Mouse (Mus musculus): ENCODE results near the gene Ankrd54. TPM values are rescaled to one million over a fixed set of nuclear protein-coding genes. Genes with fewer than 3 reads are reported as not detected.
"Not testable (repeated sequence)": the region's sequence is repeated elsewhere in the genome, so short reads cannot be mapped to it uniquely, and the experiment has no call there.

Gene Ankrd54
- polyA plus RNA-seq, 1 experiment from 2014 or later = 51.9 TPM

DNA sequence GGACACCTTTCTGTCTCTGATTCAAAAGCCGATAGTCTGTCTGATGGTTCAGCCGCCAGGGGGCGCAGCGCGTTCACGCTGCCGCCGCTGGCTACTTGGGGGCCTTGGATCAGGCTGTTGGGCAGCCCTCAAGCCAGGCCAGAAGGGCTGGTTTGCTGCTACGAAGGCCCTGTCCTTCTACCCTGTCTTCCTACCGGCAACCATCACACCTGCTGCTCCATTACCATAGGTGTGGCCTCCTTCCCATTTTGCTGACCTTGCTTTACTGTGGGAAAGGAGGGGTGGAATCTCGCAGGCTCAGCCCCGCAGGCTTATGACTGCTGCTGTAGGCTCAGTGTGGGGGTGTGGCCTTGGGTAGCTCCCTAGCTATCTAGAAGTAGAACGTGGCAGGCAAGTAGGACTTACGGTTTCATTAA lies 24.8 kb downstream of the Ankrd54 start:
- H3K9me3 ChIP-seq = no peaks in the 10 kb centered on the region
- ATAC-seq (ENCODE audit: low FRiP score, low read depth) = no peak
- H3K4me3 ChIP-seq = no peak overlapping the region

DNA sequence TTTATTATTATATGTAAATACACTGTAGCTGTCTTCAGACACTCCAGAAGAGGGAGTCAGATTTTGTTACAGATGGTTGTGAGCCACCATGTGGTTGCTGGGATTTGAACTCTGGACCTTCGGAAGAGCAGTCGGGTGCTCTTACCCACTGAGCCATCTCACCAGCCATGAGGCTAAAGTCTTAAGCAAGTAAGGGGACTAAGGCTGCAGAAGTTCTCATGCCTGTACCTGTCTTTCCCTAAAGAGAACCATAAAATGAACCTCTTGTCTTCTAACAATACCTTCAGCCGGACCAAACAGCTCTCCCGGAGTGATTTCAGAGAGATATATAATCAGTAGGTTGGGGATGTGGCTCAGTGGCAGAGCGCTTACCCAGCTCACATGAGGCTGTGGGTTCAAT lies 30.8 kb downstream of the Ankrd54 start:
- peak overlapping the region; percentile 98 for H3K4me2 ChIP-seq (replicated peaks)
- H3K36me3 ChIP-seq = peaks cover 31% of the 10 kb centered on the region
- peaks cover 32% of the 10 kb centered on the region for H3K4me1 ChIP-seq
- not testable (repeated sequence) for H3K27ac ChIP-seq; H3K27me3 ChIP-seq; H3K9me3 ChIP-seq; H3K9ac ChIP-seq; ATAC-seq (ENCODE audit: low FRiP score, low read depth)
- peak overlapping the region; percentile 81; the same call in 1 of the 2 replicates for H3K4me3 ChIP-seq
- 91% methylated on average over 5 of the region's 5 CpGs for WGBS

More for the DNA sequence above, 24.8 kb downstream of the Ankrd54 start:
- Histone ChIP-seq H3K27me3 (peaks cover 27% of the 10 kb centered on the region), H3K36me3 (peaks cover 34% of the 10 kb centered on the region), H3K27ac (no peak overlapping the region), H3K4me1 (peaks cover 38% of the 10 kb centered on the region), H3K4me2 (replicated peaks) (0 out of 2 replicates have a peak overlapping the region, but pooled peaks have one; percentile 23), H3K9ac (0 out of 2 replicates have a peak overlapping the region, but pooled peaks have one; percentile 20)
- WGBS = 11% methylated on average over 14 of the region's 14 CpGs

DNA sequence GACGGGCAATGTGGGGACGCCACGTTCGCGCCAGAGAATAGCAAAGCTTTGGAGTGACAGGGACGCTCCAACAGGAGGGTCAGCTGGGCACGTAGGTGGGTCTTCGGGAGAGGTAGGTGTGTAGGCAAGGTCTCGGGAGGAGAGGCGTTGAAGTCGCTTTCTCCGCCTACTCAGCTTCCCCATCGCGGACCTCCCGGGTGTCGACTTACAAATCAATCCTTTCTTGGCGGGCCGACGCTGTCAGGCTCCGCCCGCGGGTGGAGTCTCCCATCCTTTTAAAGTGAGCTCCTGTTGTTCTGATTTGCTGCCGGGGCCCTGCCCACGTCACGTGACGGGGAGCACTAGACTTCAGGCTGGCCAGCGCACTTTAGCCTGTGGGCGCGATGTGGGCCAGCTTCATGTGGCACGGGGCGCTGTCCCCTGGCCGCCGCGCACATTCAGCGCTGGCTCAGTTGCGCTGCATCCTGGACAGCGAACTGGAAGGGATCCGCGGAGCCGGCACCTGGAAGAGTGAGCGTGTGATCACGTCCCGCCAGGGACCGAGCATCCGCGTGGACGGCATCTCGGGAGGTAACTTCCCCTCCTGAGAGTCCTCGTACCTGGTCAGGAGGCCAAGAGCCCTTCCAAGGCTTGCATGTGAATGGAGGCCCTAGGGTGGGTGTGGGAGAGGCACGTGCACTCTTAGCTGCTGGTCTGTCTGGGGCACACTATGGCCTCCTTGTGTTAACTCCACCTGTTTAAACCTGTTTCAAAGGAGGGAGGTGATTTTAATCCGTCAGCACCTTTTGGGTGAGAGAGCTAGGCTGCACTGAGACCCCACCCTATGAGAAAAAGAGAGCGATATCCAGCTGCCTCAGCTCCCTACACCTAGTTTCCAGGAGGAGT lies 31.9 kb downstream of the Ankrd54 start:
- Histone ChIP-seq H3K36me3 (peaks cover 19% of the 10 kb centered on the region), H3K4me2 (replicated peaks) (peak overlapping the region; percentile 98), H3K27ac (peak overlapping the region; percentile 99), H3K9me3 (no peaks in the 10 kb centered on the region), H3K4me3 (peak overlapping the region; percentile 81), H3K4me1 (peaks cover 43% of the 10 kb centered on the region), H3K9ac (peak overlapping the region; percentile 100), H3K27me3 (no peaks in the 10 kb centered on the region)
- under 1% methylated on average over 52 of the region's 52 CpGs for WGBS
- peak; percentile 82 for ATAC-seq (ENCODE audit: low FRiP score, low read depth)

DNA sequence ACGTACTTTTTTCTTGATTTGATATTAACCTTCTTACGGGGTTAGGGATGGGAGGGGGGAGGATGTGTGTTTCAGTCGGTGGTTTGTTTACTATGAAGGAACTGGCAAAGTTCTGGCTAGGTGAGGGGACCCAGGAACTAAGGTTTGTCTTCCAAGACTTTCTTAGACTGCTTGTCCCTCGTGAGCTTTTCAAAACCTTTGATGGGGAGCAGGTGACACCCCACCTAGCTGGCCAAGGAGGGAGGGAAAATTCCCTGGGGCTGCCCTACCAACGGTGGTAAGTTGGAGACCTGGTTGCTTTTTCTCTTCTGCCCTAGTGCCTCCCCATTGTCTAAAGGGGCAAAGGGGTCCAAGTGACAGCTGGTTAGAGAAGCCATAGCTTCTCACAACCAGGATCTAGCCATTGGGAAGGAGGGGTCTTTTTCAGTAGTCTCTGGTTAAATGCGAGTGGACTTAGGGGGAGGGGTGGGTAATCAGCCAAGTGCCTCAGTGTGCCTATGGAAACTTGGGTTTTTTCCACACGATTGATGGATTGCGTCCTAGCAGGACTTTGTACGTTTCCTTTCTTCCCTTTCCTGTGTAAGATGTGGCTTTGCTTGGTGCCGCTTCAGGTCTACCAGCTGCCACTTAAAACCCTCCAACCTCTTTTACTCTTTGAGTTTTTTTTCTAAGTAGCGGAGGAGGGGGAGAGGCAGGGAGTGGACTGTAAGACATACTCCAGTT lies 33.0 kb downstream of the Ankrd54 start:
- H3K36me3 ChIP-seq = peaks cover 9% of the 10 kb centered on the region
- peak overlapping the region; percentile 99 for H3K27ac ChIP-seq
- no peak for ATAC-seq (ENCODE audit: low FRiP score, low read depth)
- H3K9me3 ChIP-seq = no peaks in the 10 kb centered on the region
- peaks cover 49% of the 10 kb centered on the region for H3K4me1 ChIP-seq
- H3K27me3 ChIP-seq = no peaks in the 10 kb centered on the region
- H3K4me3 ChIP-seq = peak overlapping the region; percentile 81
- peak overlapping the region; percentile 98 for H3K4me2 ChIP-seq (replicated peaks)
- H3K9ac ChIP-seq = peak overlapping the region; percentile 100
- WGBS = 7% methylated on average over 11 of the region's 11 CpGs

DNA sequence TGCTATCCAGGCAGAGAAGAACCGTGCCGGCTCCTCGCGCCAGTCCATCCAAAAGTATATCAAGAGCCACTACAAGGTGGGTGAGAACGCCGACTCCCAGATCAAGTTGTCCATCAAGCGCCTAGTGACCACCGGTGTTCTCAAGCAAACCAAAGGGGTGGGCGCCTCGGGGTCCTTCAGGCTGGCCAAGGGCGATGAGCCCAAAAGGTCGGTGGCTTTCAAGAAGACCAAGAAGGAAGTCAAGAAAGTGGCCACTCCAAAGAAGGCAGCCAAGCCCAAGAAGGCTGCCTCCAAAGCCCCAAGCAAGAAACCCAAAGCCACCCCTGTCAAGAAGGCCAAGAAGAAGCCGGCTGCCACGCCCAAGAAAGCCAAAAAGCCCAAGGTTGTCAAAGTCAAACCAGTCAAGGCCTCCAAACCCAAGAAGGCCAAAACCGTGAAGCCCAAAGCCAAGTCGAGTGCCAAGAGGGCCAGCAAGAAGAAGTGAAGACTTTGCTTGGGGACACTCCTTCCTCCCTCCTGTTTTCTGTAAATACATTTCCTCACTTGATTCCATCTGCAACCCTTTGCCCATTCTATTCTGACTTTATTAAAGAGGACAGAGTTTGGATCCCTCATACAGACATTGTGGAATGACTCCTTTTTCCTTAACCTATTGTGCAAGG lies 33.7 kb downstream of the Ankrd54 start:
- ATAC-seq (ENCODE audit: low FRiP score, low read depth) = no peak
- 26% methylated on average over 16 of the region's 16 CpGs for WGBS
- peaks cover 49% of the 10 kb centered on the region for H3K4me1 ChIP-seq

DNA sequence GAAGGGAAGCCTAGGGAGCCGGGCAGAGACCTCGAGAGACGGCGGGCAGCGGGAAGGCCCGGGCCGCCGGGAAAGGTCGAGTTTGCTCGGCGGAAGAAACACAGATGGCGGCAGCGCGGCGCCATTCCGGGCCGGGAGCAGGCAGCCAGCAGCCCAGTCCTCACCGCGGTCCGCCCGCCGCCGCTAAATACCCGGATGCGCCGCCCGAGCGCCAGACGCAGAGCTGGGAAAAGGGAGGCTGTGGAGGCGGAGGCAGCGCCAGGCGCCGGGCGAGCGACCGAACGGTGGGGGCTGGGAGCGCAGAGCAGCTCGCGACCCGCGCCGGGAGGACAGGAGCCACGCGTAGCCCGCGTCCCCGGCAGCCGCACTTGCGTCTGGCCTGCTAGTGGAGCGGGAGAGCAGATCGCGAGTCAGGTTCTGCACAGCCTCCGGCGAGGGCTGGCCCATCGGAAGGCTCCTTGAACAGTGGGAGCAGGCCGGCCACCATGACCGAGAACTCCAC lies 34.4 kb downstream of the Ankrd54 start, which contains the start of gene H1f0:
TSS of gene H1f0 (plus strand) at position 214 of the 502 bp plus-strand sequence.
- peak; percentile 85 for ATAC-seq (ENCODE audit: low FRiP score, low read depth)

More for the DNA sequence above, 33.7 kb downstream of the Ankrd54 start:
- Histone ChIP-seq H3K4me3 (peak overlapping the region; percentile 81), H3K4me2 (replicated peaks) (peak overlapping the region; percentile 98), H3K27ac (peak overlapping the region; percentile 99), H3K9ac (peak overlapping the region; percentile 100), H3K27me3 (no peaks in the 10 kb centered on the region), H3K36me3 (0 out of 2 replicates have a peak, but pooled peaks cover 3% of the 10 kb centered on the region), H3K9me3 (no peaks in the 10 kb centered on the region)

DNA sequence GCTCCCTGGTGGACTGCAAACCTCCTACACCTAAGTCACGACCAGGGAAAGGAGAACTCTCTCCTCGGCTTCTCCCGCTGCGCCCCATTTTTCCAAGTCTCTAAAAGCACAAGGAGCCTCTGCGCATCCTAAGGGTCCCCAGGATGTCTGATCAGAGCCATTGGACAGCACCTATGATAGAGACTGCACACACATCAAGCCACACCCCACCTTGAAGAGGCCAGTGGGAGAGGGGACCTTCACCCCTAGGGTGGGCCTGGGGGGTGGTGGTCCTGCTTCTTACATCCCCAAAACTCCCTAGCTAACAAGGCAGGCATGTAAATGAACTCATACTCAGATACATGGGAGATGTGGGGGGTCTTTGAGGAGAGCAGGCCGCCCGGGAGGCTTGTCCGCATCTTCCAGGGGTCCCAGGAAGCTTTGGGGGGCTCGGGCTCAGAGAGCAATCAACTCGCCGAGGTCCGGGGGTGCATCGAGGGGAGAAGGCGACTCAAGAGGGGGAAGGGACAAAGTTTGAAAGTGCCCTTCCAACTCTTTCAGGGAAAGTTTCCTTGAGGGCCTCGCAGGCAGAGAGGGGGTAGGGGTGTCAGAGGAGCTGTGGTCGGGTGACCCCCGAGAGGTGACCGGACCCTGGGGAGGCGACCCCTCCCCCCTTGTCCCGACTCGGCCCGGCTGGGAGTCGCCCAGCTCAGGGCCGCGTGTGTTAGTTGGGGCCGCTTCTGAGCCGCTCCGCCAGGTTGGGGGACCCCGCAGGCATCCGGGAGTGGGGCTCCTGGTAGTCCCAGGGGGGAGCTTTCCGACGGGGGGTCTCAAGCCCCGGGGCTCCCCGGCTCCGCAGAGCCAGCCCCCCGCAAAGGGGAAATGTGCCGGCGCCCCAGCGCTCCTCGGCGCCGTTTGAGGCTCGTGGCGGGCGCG lies 35.1 kb downstream of the Ankrd54 start:
- Histone ChIP-seq H3K36me3 (0 out of 2 replicates have a peak, but pooled peaks cover 3% of the 10 kb centered on the region), H3K4me3 (peak overlapping the region; percentile 81), H3K9me3 (no peaks in the 10 kb centered on the region), H3K27ac (peak overlapping the region; percentile 99), H3K4me2 (replicated peaks) (peak overlapping the region; percentile 98), H3K9ac (peak overlapping the region; percentile 100), H3K27me3 (no peaks in the 10 kb centered on the region), H3K4me1 (peaks cover 53% of the 10 kb centered on the region)
- 4% methylated on average over 46 of the region's 46 CpGs for WGBS
- no peak for ATAC-seq (ENCODE audit: low FRiP score, low read depth)

More for the DNA sequence above, 34.4 kb downstream of the Ankrd54 start, which contains the start of gene H1f0:
- H3K27me3 ChIP-seq = no peaks in the 10 kb centered on the region
- peak within 1 kb of the TSS; percentile 98 for H3K4me2 ChIP-seq (replicated peaks)
- 0 out of 2 replicates have a peak, but pooled peaks cover 3% of the 10 kb centered on the region for H3K36me3 ChIP-seq
- WGBS = under 1% methylated on average over 46 of the region's 58 CpGs
- H3K9ac ChIP-seq = peak within 1 kb of the TSS; percentile 100
- H3K4me1 ChIP-seq = peaks cover 49% of the 10 kb centered on the region
- H3K9me3 ChIP-seq = no peaks in the 10 kb centered on the region
- H3K27ac ChIP-seq = peak within 1 kb of the TSS; percentile 99
- H3K4me3 ChIP-seq = peak within 1 kb of the TSS; percentile 81

DNA sequence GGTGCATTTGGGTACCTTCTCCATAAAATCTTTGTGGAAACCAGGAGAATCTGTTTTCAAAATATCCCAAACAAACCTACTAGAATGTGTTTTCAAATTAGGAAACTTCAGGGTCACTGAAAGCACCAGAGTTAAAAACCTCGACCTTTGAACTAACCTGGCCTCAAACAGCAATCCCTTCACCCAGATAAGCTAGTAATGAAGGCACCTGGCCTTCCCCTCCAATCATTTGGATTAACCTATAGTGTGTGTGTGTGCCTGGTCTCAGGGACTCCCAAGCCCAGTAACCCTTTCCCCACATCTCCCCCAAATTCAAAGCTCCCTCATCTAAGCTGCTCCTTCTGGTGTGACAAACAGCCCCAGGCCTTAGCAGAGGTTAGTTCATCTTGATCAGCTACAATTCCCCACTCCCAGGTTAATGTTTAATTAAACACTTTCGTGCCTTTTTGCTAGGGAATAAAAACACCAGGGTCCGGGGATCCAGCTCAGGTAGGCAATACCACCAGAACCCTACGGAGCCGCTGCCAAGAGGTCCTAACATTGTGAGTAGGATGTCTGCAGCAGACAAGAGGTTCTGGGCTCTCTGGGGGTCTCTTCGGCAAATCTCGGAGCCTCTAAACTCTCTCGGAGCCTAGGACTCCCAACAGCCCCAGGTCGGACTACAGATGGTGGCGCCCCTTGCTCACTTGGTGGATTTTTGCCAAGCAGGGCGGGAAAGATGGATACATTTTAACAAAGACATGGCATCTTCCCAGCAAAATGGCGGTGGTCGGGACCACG lies 36.0 kb downstream of the Ankrd54 start:
- Histone ChIP-seq H3K9me3 (no peaks in the 10 kb centered on the region), H3K4me2 (replicated peaks) (peak overlapping the region; percentile 98), H3K36me3 (no peaks in the 10 kb centered on the region), H3K4me1 (peaks cover 46% of the 10 kb centered on the region), H3K4me3 (peak overlapping the region; percentile 81), H3K9ac (peak overlapping the region; percentile 100; the same call in 1 of the 2 replicates), H3K27ac (peak overlapping the region; percentile 99; the same call in 1 of the 2 replicates), H3K27me3 (no peaks in the 10 kb centered on the region)
- 44% methylated on average over 14 of the region's 14 CpGs for WGBS
- ATAC-seq (ENCODE audit: low FRiP score, low read depth) = no peak

DNA sequence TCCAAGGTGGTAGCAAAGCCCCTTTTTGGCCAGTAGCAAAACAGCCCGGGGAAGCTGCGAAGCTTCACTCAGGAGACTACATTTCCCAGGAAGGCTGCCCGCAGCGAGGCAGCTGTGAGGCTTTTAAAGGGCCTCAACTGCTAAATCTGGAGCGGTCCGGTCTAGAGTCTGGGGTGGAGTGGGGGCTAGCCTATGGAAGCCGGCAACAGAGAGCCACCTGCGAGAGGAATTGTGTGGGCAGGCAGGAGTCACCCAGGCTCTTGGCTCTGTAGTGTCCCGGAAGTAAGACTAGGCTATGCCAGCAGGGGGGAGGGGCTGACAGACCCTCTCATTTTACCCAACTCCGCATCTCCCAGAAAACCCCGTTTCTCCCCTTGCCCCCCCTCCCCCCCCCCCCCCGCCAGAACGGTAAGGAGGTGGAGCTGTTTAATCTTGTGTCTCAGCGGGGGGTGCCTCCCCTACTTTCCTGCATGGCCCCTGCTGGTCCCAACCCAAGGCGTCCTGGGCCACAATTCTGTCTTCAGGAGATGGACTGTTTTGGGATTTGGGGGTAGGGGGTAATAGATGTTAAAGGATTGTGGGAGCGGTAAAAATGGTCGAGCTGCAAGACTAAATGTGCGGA lies 36.9 kb downstream of the Ankrd54 start:
- peak overlapping the region; percentile 55 for H3K4me2 ChIP-seq (replicated peaks)
- H3K27ac ChIP-seq = no peak overlapping the region
- ATAC-seq (ENCODE audit: low FRiP score, low read depth) = no peak
- H3K36me3 ChIP-seq = no peaks in the 10 kb centered on the region
- H3K9ac ChIP-seq = peak overlapping the region; percentile 55; the same call in 1 of the 2 replicates
- H3K27me3 ChIP-seq = no peaks in the 10 kb centered on the region
- H3K9me3 ChIP-seq = no peaks in the 10 kb centered on the region
- H3K4me1 ChIP-seq = peaks cover 38% of the 10 kb centered on the region
- WGBS = 10% methylated on average over 16 of the region's 18 CpGs
- H3K4me3 ChIP-seq = peak overlapping the region; percentile 22; the same call in 1 of the 2 replicates

DNA sequence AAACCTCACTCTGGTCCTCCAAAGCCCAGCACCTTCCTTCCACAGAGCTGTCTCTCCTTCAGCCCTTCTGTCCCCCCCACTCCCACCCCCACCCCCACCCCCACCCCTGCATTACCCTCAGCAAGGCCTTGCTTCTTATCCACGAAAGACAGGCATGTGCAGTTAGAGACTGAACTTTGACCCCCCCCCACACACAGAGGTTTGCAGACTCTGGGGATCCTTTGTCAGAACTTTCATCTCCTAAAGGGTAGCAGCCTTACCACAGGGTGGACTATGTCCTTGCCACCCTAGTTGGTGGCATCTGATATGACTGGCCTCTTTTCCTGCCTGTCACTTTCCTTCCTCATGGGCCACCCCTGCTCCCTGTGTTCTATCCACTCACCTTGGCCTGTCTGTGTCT lies 39.3 kb downstream of the Ankrd54 start:
- Histone ChIP-seq H3K9ac (no peak overlapping the region), H3K27me3 (no peaks in the 10 kb centered on the region), H3K36me3 (no peaks in the 10 kb centered on the region), H3K27ac (no peak overlapping the region), H3K4me1 (peaks cover 34% of the 10 kb centered on the region), H3K9me3 (no peaks in the 10 kb centered on the region), H3K4me2 (replicated peaks) (no peak overlapping the region), H3K4me3 (no peak overlapping the region)
- 65% methylated on average over 1 of the region's 1 CpGs for WGBS
- no peak for ATAC-seq (ENCODE audit: low FRiP score, low read depth)

All from limb, embryonic 13.5 days (tissue).